Mouse (Mus musculus) lung, embryonic 14.5 days (tissue): ENCODE results near the gene Nphs1. TPM values are rescaled to one million over a fixed set of nuclear protein-coding genes. Genes with fewer than 3 reads are reported as not detected.

Experiments used
- ATAC-seq: fragments of 200-750 bp; cut with Nextera tagmentation; 2 replicates; pipeline ENCODE4 v1.8.0; 2017; ENCODE audit warnings: mild to moderate bottlenecking, moderate TSS enrichment, moderate library complexity; ENCODE audit not compliant: insufficient read depth
- DNase-seq: peaks from one replicate; pipeline ENCODE4 v3.0.0-alpha.2; 2015
- H3K27ac ChIP-seq: fragments of 300-500 bp; sonication (generic); 2 replicates; pipeline ENCODE4 v1.5.1; 2014; ENCODE audit warnings: low read depth, mild to moderate bottlenecking, moderate library complexity
- H3K27me3 ChIP-seq: fragments of 300-500 bp; sonication (generic); 2 replicates; pipeline ENCODE4 v1.6.1; 2014; ENCODE audit warnings: low read length, control low read depth; ENCODE audit not compliant: insufficient read depth
- H3K36me3 ChIP-seq: fragments of 300-500 bp; sonication (generic); 2 replicates; pipeline ENCODE4 v1.6.1; 2014; ENCODE audit warnings: control low read depth; ENCODE audit not compliant: insufficient read depth
- H3K4me1 ChIP-seq: fragments of 300-500 bp; sonication (generic); 2 replicates; pipeline ENCODE4 v1.6.1; 2014; ENCODE audit warnings: antibody characterized with exemption, control low read depth; ENCODE audit not compliant: insufficient read depth
- H3K4me2 ChIP-seq: fragments of 300-500 bp; sonication (generic); 2 replicates; pipeline ENCODE4 v1.6.1; 2014; ENCODE audit warnings: mild to moderate bottlenecking
- H3K4me3 ChIP-seq: fragments of 300-500 bp; sonication (generic); 2 replicates; pipeline ENCODE4 v1.5.1; 2014; ENCODE audit warnings: low read depth, low read length
- H3K9ac ChIP-seq: fragments of 300-500 bp; sonication (generic); 2 replicates; pipeline ENCODE4 v1.6.1; 2014
- H3K9me3 ChIP-seq: fragments of 300-500 bp; sonication (generic); 2 replicates; pipeline ENCODE4 v1.6.1; 2016; ENCODE audit warnings: low read depth, low read length, control low read depth
- CTCF ChIP-seq: IDR thresholded peaks from 2 replicates; pipeline ENCODE4 v1.5.1; 2016; ENCODE audit warnings: antibody characterized with exemption, low read depth
- whole genome bisulfite sequencing: fragments of 180-500 bp; shearing (Covaris S2); extraction: QIAGEN DNeasy Blood & Tissue Kit; methylation state at CpG from one replicate; pipeline ENCODE4 v1.1.7; 2014; 5-methylcytosine and 5-hydroxymethylcytosine counted together
- polyA plus RNA-seq: library from polyadenylated mRNA; unstranded; fragments of >200 nt; fragmentation: Nextera tagmentation; extraction: Ambion mirVana; gene quantifications from 2 replicates; pipeline ENCODE4 v1.2.1, GENCODE M21; 2014

Gene Nphs1
- 0.19 TPM in 1 of 2 replicates, not detected in the other for polyA plus RNA-seq

- H3K4me3 ChIP-seq, result 0 out of 2 replicates have a peak within 1 kb of the TSS, but pooled peaks have one; percentile 2
- H3K9me3 ChIP-seq, result no peaks in the 10 kb centered on the region
- no peak for TF ChIP-seq CTCF
- H3K4me1 ChIP-seq, result no peaks in the 10 kb centered on the region
- H3K27me3 ChIP-seq, result peaks cover 91% of the 10 kb centered on the region
- no peak within 1 kb of the TSS for H3K9ac ChIP-seq
- H3K27ac ChIP-seq, result no peak within 1 kb of the TSS
- H3K36me3 ChIP-seq, result no peaks in the 10 kb centered on the region
- ATAC-seq, result peak; percentile 21; the same call in 1 of the 2 replicates
- WGBS, result 2% methylated on average over 16 of the region's 16 CpGs
- peak; percentile 5 for DNase-seq
- H3K4me2 ChIP-seq, result peak within 1 kb of the TSS; percentile 11; the same call in 1 of the 2 replicates
Measured at GRCm38 (mm10) chr7:30457629-30458330, at the start of gene Nphs1, which contains the start of gene Kirrel2. Gene Nphs1 (plus strand): TSS chr7:30458315. Gene Kirrel2 (minus strand): TSS chr7:30457690.

DNA sequence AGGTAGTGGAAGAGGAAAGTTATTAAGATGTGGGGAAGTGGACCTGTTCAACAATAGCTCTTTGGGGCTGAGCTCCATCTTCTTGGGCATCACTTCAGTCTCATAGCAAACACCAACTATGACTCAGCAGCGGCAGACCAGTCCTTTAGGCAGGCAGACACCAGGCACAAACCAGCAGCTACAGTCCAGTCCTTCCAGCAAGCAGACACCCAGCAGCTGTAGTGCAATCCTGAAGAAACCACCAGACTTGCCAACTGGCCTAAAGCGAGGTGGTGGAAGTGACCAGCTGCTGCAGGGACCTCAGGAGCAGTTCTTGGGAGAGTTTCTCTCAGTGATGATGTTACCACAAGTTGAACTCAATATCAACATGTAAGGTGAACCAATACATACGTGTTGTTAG, 49.5 kb upstream of the Nphs1 start:
- Histone ChIP-seq H3K4me1 (no peaks in the 10 kb centered on the region), H3K4me2 (no peak overlapping the region), H3K36me3 (no peaks in the 10 kb centered on the region), H3K27ac (no peak overlapping the region), H3K27me3 (no peaks in the 10 kb centered on the region), H3K4me3 (no peak overlapping the region), H3K9ac (no peak overlapping the region), H3K9me3 (no peaks in the 10 kb centered on the region)
- DNase-seq (no peak), ATAC-seq (no peak)
- 78% methylated on average over 3 of the region's 3 CpGs for WGBS
- TF ChIP-seq CTCF, result no peak

DNA sequence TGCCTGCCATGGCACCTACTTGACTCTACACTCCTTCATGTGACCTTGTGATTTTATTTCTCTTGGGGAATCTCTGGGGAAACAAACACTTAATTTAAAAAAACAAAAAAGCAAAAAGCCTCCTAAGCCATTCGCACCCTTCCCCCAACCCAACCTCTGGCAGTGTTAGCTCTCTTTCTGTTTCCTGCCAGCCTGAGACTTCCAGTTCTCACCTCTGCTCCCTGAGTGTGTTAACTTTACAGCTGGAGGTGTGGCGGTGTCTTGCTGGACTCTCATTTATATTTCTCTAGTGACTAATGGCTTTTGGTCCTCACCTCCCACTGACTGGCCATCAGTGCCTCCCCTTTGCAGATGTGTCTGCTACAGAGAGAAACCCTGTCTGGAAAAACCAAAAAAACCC, 48.3 kb upstream of the Nphs1 start:
- Histone ChIP-seq H3K4me2 (no peak overlapping the region), H3K27ac (no peak overlapping the region), H3K4me1 (no peaks in the 10 kb centered on the region), H3K36me3 (no peaks in the 10 kb centered on the region), H3K9ac (no peak overlapping the region), H3K9me3 (no peaks in the 10 kb centered on the region), H3K4me3 (no peak overlapping the region), H3K27me3 (no peaks in the 10 kb centered on the region)
- no peak for DNase-seq
- 45% methylated on average over 2 of the region's 2 CpGs for WGBS
- no peak for ATAC-seq
- TF ChIP-seq CTCF, result no peak

- TF ChIP-seq CTCF, result no peak
- no peaks in the 10 kb centered on the region for H3K9me3 ChIP-seq
- H3K36me3 ChIP-seq, result no peaks in the 10 kb centered on the region
- ATAC-seq, result no peak
- no peaks in the 10 kb centered on the region for H3K4me1 ChIP-seq
- no peak for DNase-seq
- no peak overlapping the region for H3K4me2 ChIP-seq
- H3K27me3 ChIP-seq, result no peaks in the 10 kb centered on the region
- WGBS, result 62% methylated on average over 3 of the region's 3 CpGs
- no peak overlapping the region for H3K9ac ChIP-seq
- no peak overlapping the region for H3K27ac ChIP-seq
- H3K4me3 ChIP-seq, result no peak overlapping the region
Measured at GRCm38 (mm10) chr7:30411023-30411422, 47.1 kb upstream of the Nphs1 start.

- no peak for DNase-seq
- Histone ChIP-seq H3K27me3 (no peaks in the 10 kb centered on the region), H3K9ac (no peak overlapping the region), H3K27ac (no peak overlapping the region), H3K4me3 (no peak overlapping the region), H3K4me2 (no peak overlapping the region), H3K4me1 (no peaks in the 10 kb centered on the region), H3K36me3 (no peaks in the 10 kb centered on the region), H3K9me3 (no peaks in the 10 kb centered on the region)
- WGBS, result 52% methylated on average over 4 of the region's 4 CpGs
- no peak for ATAC-seq
- no peak for TF ChIP-seq CTCF
Measured at GRCm38 (mm10) chr7:30412735-30413147, 45.4 kb upstream of the Nphs1 start.

- DNase-seq (no peak), ATAC-seq (no peak)
- Histone ChIP-seq H3K4me2 (no peak within 1 kb of the TSS), H3K36me3 (no peaks in the 10 kb centered on the region), H3K27me3 (no peaks in the 10 kb centered on the region), H3K9ac (no peak within 1 kb of the TSS), H3K4me3 (no peak within 1 kb of the TSS), H3K9me3 (no peaks in the 10 kb centered on the region; the same call in 1 of the 2 replicates), H3K27ac (no peak within 1 kb of the TSS), H3K4me1 (no peaks in the 10 kb centered on the region)
- no peak for TF ChIP-seq CTCF
- WGBS, result 61% methylated on average over 5 of the region's 5 CpGs
Measured at GRCm38 (mm10) chr7:30413596-30413995, 44.5 kb upstream of the Nphs1 start, which contains the start of gene Tyrobp. Gene Tyrobp (plus strand): TSS chr7:30413760.

GRCm38 (mm10) chr7:30417856-30418255, 40.3 kb upstream of the Nphs1 start:
- 70% methylated on average over 9 of the region's 9 CpGs for WGBS
- Histone ChIP-seq H3K9ac (no peak overlapping the region), H3K36me3 (no peaks in the 10 kb centered on the region), H3K4me2 (no peak overlapping the region), H3K27ac (no peak overlapping the region), H3K4me1 (0 out of 2 replicates have a peak, but pooled peaks cover 3% of the 10 kb centered on the region), H3K9me3 (no peaks in the 10 kb centered on the region; the same call in 1 of the 2 replicates), H3K27me3 (0 out of 2 replicates have a peak, but pooled peaks cover 3% of the 10 kb centered on the region), H3K4me3 (no peak overlapping the region)
- TF ChIP-seq CTCF, result no peak
- ATAC-seq (no peak), DNase-seq (no peak)
